Mouse (Mus musculus): ENCODE results near the gene D930020B18Rik. TPM values are rescaled to one million over a fixed set of nuclear protein-coding genes. Genes with fewer than 3 reads are reported as not detected.

The D930020B18Rik gene
- total RNA-seq (2015) (not detected in 2 replicates), total RNA-seq (2017) (not detected in 2 replicates)

- peak; percentile 32 for ATAC-seq (replicated peaks; ENCODE audit: poor library complexity)
Observed at GRCm38 (mm10) chr10:121641272-121642053, at the start of gene D930020B18Rik. D930020B18Rik (plus strand) TSS chr10:121641588.

DNA sequence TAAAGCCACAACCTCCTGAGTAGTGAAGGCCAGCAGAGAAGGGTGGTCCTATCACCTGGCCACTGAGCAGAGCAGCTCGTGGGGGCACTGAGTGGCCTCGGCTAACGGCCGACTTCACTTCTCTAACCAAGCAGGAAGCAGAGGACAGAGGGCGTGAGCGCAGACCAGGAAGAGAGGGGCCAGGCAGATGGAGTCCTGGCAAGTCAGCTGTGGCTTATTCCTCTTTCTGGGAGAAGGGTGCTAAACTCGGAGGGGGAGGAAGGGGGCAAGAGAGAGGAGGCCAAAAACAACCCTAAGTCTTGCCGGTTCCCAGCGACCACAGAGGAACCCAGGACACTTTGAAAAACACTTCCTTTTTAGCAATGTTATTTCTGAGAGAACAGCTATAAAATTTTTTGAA, 44.8 kb upstream of the D930020B18Rik start:
- ATAC-seq (replicated peaks; ENCODE audit: poor library complexity), result peak; percentile 95

GRCm38 (mm10) chr10:121601272-121601671, 40.1 kb upstream of the D930020B18Rik start:
- ATAC-seq (replicated peaks; ENCODE audit: poor library complexity), result no peak

- no peak for ATAC-seq (replicated peaks; ENCODE audit: poor library complexity)
Observed at GRCm38 (mm10) chr10:121603556-121603955, 37.8 kb upstream of the D930020B18Rik start.

DNA sequence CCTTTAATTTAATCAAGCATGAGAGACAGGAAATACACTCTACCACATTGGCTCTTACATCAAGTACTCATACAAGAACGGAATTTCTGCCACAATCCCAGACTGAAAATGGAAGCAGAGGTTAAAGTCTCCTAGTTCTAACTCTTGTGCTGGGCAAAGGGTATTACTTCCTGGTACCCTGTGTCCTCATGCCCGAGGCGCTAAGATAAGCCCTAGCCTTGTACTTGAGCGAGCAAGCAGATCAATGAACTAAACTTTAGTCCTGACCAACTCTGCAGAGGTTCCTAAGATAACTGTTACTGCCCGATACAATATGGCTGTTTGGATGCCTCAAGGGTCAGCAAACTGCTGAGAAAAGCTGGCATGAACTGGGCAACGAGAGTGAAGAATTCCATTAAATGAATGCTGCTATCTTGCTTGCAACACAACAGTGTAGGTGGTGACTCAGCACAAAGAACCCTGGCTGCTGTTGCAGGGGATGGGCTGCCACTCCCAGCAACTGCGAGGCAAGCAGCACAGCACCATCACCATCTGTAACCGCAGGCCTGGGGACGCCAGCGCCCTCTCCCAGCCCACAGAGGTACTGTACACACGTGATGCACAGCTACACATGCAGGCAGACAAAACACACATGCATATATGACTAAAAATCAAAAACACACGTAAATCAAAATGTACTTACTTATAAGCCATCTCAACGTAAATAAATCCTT, 36.6 kb upstream of the D930020B18Rik start:
- ATAC-seq (replicated peaks; ENCODE audit: poor library complexity), result peak; percentile 83

- no peak for ATAC-seq (replicated peaks; ENCODE audit: poor library complexity)
Observed at GRCm38 (mm10) chr10:121608177-121608576, 33.2 kb upstream of the D930020B18Rik start.

DNA sequence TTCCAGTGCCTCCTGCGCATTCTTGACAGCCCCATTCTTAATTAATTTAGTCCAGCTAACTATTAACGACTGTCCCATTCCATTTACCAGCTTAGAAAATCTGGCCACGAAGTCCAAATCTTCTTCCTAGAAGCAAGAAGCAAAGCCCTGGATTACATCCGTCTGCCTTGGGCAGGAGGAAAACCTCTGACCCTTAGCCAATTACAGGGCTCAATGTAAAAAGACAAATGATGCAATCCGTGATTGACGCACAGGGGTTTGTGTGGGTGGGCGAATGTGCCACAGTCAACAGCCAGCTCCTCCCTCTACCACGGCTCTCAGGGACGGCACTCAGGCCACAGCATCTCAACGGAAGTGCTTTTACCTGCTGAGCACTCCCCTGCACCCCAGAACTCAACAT, 29.8 kb upstream of the D930020B18Rik start:
- ATAC-seq (replicated peaks; ENCODE audit: poor library complexity), result peak; percentile 49; the same call in 1 of the 2 replicates

- ATAC-seq (replicated peaks; ENCODE audit: poor library complexity), result no peak
Observed at GRCm38 (mm10) chr10:121612448-121612847, 28.9 kb upstream of the D930020B18Rik start.

DNA sequence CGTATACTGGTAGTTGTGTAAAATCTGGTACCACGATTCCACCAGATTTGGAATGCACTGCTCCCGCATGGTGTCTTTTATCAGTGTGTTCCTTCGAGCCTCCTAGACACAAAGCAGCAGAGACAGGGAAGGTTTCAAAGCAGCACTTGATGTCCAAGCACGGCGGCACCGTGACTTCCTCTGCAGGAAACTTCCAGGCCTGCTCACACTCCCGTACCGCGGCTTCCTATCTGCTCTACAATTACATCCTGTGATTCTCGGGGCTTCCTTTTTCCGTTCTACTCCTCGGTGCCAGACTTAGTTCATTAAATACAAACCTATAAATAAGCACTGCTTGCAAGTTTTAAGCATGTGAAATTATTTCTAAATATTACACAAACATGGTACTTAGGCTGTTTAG, 27.8 kb upstream of the D930020B18Rik start:
- peak; percentile 36 for ATAC-seq (replicated peaks; ENCODE audit: poor library complexity)

DNA sequence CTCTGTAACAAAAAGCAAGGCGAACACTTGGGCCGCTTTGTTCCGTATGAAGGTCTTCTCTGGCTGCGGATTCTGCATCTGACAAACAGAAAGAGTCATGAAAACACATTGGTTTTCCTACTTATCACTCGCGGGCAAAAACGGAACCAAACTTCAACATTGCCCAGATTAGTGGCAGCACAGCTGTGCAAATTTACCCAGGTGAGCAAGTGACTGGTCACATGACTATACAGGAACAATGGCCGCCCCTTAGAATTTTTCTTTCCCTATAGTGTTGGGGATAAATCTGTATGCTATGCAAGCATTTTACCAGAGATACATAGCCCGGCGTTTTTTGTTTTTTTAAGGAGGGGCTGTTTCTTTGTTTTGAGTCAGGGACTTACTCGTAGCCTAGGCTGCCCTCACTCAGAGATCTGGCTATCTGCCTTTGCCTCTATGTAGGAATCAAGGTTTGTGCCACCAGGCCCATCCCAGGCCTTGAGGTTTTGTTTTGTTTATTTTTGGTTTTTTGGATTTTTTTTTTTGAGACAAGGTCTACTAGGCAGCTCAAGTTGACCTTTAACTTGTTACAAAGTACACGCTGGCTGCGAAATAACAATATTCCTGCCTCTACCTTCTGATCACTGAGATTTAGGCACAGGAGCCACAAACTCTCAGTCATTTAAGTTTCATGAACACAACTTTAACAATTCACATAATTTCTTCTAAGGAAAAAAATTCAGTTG, 26.1 kb upstream of the D930020B18Rik start:
- ATAC-seq (replicated peaks; ENCODE audit: poor library complexity), result no peak

DNA sequence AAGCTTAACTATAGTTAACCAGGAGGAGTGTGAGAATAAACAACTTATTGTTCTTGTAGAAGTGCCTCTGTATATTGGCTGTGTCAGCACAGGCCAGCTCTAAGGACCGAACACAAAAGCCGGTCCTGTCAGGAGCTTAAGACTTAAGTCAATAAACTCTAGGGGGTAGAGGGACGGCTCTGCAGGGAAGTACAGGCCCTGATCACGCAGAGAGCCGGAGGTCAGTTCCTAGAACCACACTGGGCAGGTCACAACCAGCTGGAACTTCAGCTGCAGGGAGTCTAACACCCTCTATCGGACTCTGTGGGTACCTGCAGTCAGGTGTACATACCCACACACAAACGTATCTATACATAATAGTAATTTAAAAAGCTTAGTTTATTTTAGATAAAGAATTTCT, 25.5 kb upstream of the D930020B18Rik start:
- ATAC-seq (replicated peaks; ENCODE audit: poor library complexity), result no peak

DNA sequence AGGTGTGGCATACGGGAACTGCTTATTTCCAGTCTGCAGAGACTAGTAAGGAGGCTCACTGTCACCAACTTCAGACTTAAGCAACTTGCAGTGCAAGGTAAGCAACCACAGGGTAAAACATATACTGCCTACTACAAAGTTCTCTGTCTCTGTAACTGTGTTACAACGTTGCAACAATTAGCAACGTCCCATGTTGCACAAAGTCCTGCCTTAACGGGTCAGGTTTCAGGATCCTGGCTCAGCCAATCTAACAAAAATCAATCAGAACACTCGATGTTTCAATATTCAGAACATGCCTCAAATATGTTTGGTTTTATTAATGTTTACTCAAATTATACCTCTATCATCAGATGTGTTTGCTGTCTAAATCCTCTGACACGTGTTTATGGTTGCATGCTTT, 19.0 kb upstream of the D930020B18Rik start:
- ATAC-seq (replicated peaks; ENCODE audit: poor library complexity), result no peak

- no peak for ATAC-seq (replicated peaks; ENCODE audit: poor library complexity)
Observed at GRCm38 (mm10) chr10:121623670-121624069, 17.7 kb upstream of the D930020B18Rik start.

GRCm38 (mm10) chr10:121625006-121625405, 16.4 kb upstream of the D930020B18Rik start:
- no peak for ATAC-seq (replicated peaks; ENCODE audit: poor library complexity)

DNA sequence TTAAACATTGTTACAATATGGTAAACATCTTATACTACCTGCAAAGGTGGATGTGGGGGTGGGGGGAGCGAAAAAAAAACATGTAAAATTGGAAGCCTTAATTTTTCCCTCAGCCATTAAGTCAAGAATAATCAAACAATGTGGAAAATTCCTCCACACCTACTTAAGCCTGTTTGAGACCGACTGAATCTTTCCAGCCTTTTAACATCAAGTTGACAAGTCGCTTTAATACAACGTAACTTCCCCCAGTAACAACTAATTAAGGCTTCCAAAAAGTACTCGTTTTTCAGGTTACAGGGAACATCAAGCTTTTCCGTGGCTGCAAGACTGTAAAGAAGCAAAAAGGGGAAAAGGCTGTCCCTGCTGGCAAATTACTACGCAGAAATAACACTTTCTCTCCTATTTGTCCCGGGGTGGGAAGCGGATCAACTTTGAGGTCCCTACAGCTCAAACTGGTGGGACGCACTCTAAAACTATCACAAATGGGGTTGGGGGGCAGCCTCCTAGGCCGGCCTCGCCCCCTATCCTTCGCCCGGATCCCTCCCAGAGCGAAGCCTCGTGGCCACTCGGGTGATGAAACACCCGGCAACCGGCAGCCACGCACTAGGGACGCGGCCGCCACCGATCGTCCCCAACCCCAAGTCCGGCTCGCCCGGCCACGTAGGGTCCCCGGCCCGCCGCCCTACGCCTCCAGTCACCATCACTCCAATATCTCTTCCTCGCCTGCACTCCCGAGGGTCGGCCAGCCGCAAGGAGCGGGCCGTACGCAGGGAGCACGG, 15.8 kb upstream of the D930020B18Rik start:
- peak; percentile 44 for ATAC-seq (replicated peaks; ENCODE audit: poor library complexity)

DNA sequence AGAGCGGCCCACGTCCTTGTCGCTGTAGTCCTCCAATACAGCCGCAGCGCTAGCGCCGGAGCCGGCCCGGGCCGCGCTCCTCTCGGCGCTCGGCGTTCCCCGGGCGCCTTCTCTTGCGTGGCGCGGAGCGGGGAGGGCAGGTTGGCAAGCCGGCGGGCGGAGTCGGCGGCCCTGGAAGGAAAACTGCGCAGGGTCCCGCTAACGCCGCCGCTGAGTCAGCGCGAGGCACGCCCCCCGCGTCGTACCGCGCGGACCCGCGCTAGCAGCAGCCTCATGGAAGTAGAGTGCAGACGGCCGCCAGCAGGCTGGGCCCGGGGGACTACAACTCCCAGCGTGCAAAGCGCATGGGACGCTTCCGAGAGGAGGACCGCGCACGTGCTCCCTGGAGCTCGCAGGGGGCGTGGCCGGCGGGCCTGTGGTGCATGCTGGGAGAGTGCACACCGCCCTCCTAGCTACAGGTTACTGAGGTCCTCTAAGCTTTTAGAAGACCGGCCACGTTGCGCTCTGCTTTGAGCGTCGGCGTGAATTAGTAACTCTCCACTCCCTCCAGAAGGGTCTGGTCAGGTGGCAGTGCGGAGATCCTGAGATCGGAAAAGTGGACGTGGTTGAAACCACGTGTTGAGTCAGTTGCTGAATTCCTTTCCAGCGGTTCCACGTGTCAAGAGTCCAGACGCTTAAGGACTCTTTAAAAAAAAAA, 15.1 kb upstream of the D930020B18Rik start, which contains the start of gene Xpot:
TSS of gene Xpot (minus strand) at position 147 of the 697 bp plus-strand sequence.
- peak; percentile 91 for ATAC-seq (replicated peaks; ENCODE audit: poor library complexity)

GRCm38 (mm10) chr10:121627216-121627852, 14.1 kb upstream of the D930020B18Rik start:
- ATAC-seq (replicated peaks; ENCODE audit: poor library complexity), result no peak

DNA sequence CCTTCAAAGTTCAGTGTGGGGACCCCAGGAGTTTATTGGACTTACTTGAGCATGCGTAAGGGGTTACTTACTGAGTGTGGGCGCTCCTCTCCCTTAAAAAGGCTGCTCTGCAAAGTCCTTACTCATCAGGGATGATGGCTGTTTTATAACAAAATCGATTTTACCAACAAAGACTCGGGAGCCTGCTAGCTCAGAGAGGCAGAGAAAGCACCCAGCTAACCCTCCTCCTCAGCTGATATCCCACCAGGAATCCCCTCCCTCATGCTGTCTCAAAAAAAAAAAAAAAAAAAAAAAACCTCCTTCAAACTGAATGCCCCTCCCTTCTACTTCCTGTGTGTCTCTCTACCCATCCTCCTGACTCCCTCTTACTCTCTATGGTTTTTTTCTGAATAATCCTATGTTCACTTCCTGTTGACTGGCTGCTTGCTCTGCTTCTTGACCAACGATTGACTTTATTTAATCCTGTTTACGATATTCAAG, 12.8 kb upstream of the D930020B18Rik start:
- no peak for ATAC-seq (replicated peaks; ENCODE audit: poor library complexity)

DNA sequence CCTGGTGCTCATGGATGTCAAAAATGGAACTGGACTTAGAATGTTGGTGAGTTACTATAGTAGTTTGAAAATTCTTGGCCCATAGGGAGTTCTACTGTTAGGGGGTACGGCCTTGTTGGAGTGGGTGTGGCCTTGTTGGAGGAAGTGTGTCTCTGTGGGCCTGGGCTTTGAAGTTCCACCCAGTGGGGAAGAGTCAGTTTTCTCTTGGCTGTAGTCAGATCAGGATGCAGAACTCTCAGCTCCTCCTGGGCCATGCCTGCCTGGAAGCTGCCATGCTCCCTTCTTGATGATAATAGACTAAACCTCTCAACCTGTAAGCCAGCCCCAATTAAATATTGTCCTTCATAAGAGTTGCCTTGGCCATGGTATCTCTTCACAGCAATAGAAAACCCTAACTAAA, 7.2 kb upstream of the D930020B18Rik start:
- ATAC-seq (replicated peaks; ENCODE audit: poor library complexity), result peak; percentile 76
